Mouse (Mus musculus): ENCODE results near the gene Phka1.

The Phka1 gene

DNA sequence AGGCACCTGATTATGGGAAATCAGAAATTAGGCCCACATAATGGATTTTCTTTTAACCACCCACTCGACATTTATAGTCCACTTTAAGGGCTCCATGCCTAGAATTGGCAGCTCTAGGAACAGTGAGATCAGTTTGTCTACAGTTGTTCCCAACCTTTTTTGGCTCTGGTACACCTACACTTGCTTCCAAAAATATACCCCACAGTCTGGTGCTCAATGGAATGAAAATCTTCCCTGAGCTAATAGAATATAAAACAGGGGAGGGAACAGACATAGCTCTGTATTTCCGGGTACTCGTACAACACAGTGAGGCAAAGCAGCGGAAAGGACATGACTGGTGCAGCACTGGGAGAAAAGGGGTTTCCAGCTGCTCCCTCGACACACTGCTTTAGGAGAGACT, 168.5 kb downstream of the Phka1 start:
- DNase-seq (ENCODE audit: low spot score in 2 of 2), result no peak

Data from urinary bladder, postnatal 4 days (tissue).